Mouse (Mus musculus): ENCODE results near the gene Ttc3.

The Ttc3 gene

GRCm38 (mm10) chr16:94507071-94507470 lies 136.7 kb downstream of the Ttc3 start:
- no peak for DNase-seq (ENCODE audit: inconsistent ontology term)

GRCm38 (mm10) chr16:94508769-94509168 lies 138.4 kb downstream of the Ttc3 start:
- DNase-seq (ENCODE audit: inconsistent ontology term): no peak

- DNase-seq (ENCODE audit: inconsistent ontology term): no peak
Measured at GRCm38 (mm10) chr16:94509983-94510382, 139.6 kb downstream of the Ttc3 start.

GRCm38 (mm10) chr16:94517606-94518005 lies 147.2 kb downstream of the Ttc3 start:
- DNase-seq (ENCODE audit: inconsistent ontology term): no peak

All from Muller cell, postnatal 12 days (primary cell).